Mouse (Mus musculus): ENCODE data around the gene Olfr61.
"Not testable (repeated sequence)": the region's sequence is repeated elsewhere in the genome, so short reads cannot be mapped to it uniquely, and the experiment has no call there.

Olfr61 gene

GRCm38 (mm10) chr7:140628670-140629069 lies at the start of gene Olfr61:
Olfr61 (plus strand) TSS chr7:140628970.
- not testable (repeated sequence) for DNase-seq (ENCODE audit: low spot score in 2 of 2)

DNA sequence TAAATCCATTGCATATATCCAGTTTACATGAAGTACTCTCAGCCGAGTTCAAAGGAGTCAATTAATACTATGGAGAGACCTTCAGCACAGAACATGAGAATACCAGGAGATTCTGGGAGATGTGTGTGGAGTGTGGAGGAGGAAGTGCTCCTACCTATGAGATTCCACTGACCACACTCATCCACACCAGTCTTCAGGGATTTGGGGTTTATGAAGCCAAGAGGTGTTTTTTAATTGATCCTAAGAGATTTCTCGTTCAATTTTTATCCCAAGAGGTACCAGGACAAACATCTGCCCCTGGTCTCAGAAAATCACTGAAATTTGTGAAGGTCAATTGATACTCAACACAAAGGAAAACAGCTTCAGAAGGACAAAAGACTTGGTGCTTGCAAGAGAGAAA lies 27.8 kb upstream of the Olfr61 start, which contains the start of gene Olfr46:
Gene Olfr46, plus strand, starts transcription at position 301 of the 400 bp plus-strand sequence.
- not testable (repeated sequence) for DNase-seq (ENCODE audit: low spot score in 2 of 2)

GRCm38 (mm10) chr7:140630559-140630958 lies 1.8 kb downstream of the Olfr61 start:
- no peak for DNase-seq (ENCODE audit: low spot score in 2 of 2)

DNA sequence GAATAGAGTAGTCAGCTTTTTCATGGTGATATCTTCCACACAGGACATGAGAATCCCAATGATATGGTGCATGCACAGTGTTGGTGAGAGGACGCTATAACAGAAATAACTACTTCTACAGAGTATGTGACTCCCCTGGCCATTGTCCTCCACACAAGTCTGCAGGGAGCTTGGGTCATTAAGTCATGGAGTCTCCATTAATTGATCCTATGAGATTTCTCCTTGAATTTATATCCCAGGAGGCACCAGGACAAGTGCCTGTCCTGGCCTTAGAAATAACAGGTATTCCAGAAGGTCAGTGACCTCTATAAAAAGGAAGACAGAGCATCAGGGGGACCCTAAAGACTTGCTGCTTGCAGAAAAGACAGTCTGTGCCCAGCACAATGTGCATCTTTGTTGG lies 17.4 kb downstream of the Olfr61 start, which contains the start of gene Olfr53:
Gene Olfr53, plus strand, starts transcription at position 301 of the 400 bp plus-strand sequence.
- DNase-seq (ENCODE audit: low spot score in 2 of 2), result no peak

DNA sequence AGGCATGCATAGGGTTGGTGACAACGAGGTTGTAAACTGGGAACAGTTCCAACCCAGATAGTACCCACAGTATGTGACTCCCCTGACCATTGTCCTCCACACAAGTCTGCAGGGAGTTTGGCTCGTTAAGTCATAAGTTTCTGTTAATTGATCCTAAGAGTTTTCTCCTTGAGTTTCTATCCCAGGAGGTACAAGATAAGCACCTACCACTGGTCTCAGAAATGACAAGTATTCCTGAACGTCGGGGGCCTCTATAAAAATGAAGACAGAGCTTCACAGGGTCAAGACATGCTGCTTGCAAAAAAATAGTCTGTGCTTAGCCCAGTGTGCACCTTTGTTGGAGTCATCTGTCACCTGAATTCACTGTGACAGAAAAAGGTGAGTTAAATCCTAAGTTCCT lies 30.9 kb downstream of the Olfr61 start, which contains the start of gene Olfr539:
Gene Olfr539, plus strand, starts transcription at position 301 of the 400 bp plus-strand sequence.
- DNase-seq (ENCODE audit: low spot score in 2 of 2), result no peak

GRCm38 (mm10) chr7:140670693-140671092 lies 41.9 kb downstream of the Olfr61 start:
- not testable (repeated sequence) for DNase-seq (ENCODE audit: low spot score in 2 of 2)

DNA sequence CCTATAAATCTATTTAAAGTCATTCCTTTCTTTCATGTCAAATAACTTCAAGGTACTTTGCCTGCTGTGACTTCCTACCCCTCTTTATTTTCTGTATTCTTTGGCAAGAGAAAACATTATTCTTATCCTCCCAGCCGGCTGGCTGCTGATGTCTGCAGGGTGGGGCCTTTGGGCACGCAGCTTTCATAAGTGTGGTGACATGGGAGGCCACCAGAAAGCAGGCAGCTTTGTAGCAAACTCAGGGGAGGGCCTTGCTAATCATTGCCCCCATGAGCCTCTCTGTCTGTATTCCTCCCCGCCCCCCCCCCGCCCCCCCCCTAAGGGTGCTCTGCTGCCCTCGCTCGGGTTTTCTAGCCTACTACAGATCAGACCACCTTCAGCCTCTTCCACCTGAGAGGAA lies 47.1 kb downstream of the Olfr61 start:
- DNase-seq (ENCODE audit: low spot score in 2 of 2), result no peak

GRCm38 (mm10) chr7:140679591-140679990 lies 50.8 kb downstream of the Olfr61 start:
- not testable (repeated sequence) for DNase-seq (ENCODE audit: low spot score in 2 of 2)

DNA sequence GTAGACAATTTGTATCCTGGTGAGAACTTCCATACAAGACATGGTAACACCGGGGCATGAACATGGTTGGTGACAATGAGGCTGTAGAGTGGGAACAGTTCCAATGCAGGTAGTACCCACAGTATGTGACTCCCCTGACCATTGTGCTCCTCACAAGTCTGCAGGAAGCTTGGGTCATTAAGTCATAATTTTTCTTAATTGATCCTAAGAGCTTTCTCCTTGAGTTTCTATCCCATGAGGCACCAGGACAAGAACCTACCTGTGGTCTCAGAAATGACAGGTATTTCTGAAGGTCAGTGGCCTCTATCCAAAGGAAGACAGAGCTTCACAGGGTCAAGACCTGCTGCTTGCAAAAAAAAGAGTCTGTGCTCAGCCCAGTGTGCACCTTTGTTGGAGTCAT lies 52.9 kb downstream of the Olfr61 start, which contains the start of gene Olfr45:
Gene Olfr45, plus strand, starts transcription at position 301 of the 400 bp plus-strand sequence.
- no peak for DNase-seq (ENCODE audit: low spot score in 2 of 2)

All from cerebellum, postnatal 4 days (tissue).